Mouse (Mus musculus): Measurements from ENCODE around the gene Sptbn1.

Sptbn1 gene

GRCm38 (mm10) chr11:30211663-30212416 lies 56.1 kb downstream of the Sptbn1 start:
- DNase-seq (ENCODE audit: low read depth, low spot score), result peak; percentile 70

GRCm38 (mm10) chr11:30211141-30211540 lies 56.8 kb downstream of the Sptbn1 start:
- DNase-seq (ENCODE audit: low read depth, low spot score), result peak; percentile 47

GRCm38 (mm10) chr11:30210100-30210811 lies 57.7 kb downstream of the Sptbn1 start:
- peak; percentile 44 for DNase-seq (ENCODE audit: low read depth, low spot score)

GRCm38 (mm10) chr11:30209495-30209894 lies 58.5 kb downstream of the Sptbn1 start:
- peak; percentile 93 for DNase-seq (ENCODE audit: low read depth, low spot score)

GRCm38 (mm10) chr11:30204398-30204797 lies 63.6 kb downstream of the Sptbn1 start:
- no peak for DNase-seq (ENCODE audit: low read depth, low spot score)

GRCm38 (mm10) chr11:30200391-30200790 lies 67.6 kb downstream of the Sptbn1 start:
- no peak for DNase-seq (ENCODE audit: low read depth, low spot score)

GRCm38 (mm10) chr11:30198091-30198675 lies 69.8 kb downstream of the Sptbn1 start:
- DNase-seq (ENCODE audit: low read depth, low spot score), result no peak

- DNase-seq (ENCODE audit: low read depth, low spot score), result no peak
These were observed 70.3 kb downstream of the Sptbn1 start for GRCm38 (mm10) chr11:30197564-30198090.

GRCm38 (mm10) chr11:30196368-30197070 lies 71.5 kb downstream of the Sptbn1 start:
- peak; percentile 45 for DNase-seq (ENCODE audit: low read depth, low spot score)

GRCm38 (mm10) chr11:30195756-30196155 lies 72.2 kb downstream of the Sptbn1 start:
- no peak for DNase-seq (ENCODE audit: low read depth, low spot score)

GRCm38 (mm10) chr11:30194800-30195199 lies 73.2 kb downstream of the Sptbn1 start:
- DNase-seq (ENCODE audit: low read depth, low spot score), result no peak

GRCm38 (mm10) chr11:30190959-30191358 lies 77.0 kb downstream of the Sptbn1 start:
- no peak for DNase-seq (ENCODE audit: low read depth, low spot score)

- no peak for DNase-seq (ENCODE audit: low read depth, low spot score)
These were observed 77.9 kb downstream of the Sptbn1 start for GRCm38 (mm10) chr11:30190119-30190518.

GRCm38 (mm10) chr11:30186902-30187470 lies 81.0 kb downstream of the Sptbn1 start:
- no peak for DNase-seq (ENCODE audit: low read depth, low spot score)

GRCm38 (mm10) chr11:30184527-30184926 lies 83.4 kb downstream of the Sptbn1 start:
- DNase-seq (ENCODE audit: low read depth, low spot score), result no peak

- no peak for DNase-seq (ENCODE audit: low read depth, low spot score)
These were observed 85.1 kb downstream of the Sptbn1 start for GRCm38 (mm10) chr11:30182716-30183411.

- DNase-seq (ENCODE audit: low read depth, low spot score), result no peak
These were observed 89.8 kb downstream of the Sptbn1 start for GRCm38 (mm10) chr11:30178193-30178592.

- no peak for DNase-seq (ENCODE audit: low read depth, low spot score)
These were observed 90.7 kb downstream of the Sptbn1 start for GRCm38 (mm10) chr11:30177145-30177840.

GRCm38 (mm10) chr11:30176111-30176510 lies 91.9 kb downstream of the Sptbn1 start:
- no peak for DNase-seq (ENCODE audit: low read depth, low spot score)

- DNase-seq (ENCODE audit: low read depth, low spot score), result no peak
These were observed 92.4 kb downstream of the Sptbn1 start for GRCm38 (mm10) chr11:30175623-30176022.

Measured in 3T3-L1 (cell line).